Mouse (Mus musculus) cerebellum, adult 9-11 months (tissue): ENCODE results near the gene Tecr.
A peak's percentile ranks its signal among the peaks of the same experiment; 100 is the strongest.
"Not testable (repeated sequence)": the region's sequence is repeated elsewhere in the genome, so short reads cannot be mapped to it uniquely, and the experiment has no call there.

Source experiments
- DNase-seq: peaks from one replicate; pipeline ENCODE4 v3.0.0; 2022

Gene Tecr

DNA sequence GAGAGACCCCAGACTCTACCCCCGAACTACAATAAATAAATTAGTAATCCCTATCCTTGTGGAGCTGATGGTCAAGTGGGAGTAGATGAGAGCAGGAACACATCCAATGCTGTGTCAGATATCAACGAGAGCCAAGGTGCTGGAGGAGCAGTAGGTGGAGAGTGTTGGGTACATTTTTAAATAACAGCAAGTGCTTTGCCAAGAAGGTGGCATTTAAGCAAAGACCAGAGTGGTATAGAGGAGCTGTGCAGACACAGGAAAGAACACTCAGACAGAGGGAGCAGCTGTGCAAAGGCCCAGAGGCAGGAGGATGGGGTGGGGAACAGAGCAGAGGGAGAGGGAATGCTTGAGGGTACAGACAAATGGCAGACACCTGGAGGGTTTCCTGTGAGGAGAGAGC lies 9.3 kb upstream of the Tecr start:
- DNase-seq, result no peak

DNA sequence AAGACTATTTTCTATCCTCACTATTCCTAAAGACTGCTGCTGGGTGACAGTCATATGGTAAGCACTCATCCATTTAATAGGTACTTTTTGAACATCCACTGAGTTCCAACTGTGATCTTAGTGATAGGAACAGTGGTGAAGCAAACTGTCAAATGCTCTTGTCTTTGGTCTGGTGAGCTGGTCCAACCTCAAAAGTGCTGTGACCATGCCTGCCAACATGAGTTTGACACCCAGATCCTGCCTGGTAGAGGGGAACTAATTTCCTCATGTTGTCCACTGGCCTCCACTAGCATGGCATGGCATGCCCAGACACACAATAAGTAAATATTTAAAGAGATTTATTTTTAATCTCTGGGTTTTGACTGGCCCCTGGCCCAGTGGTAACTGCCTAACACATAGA lies 8.9 kb upstream of the Tecr start:
- no peak for DNase-seq

DNA sequence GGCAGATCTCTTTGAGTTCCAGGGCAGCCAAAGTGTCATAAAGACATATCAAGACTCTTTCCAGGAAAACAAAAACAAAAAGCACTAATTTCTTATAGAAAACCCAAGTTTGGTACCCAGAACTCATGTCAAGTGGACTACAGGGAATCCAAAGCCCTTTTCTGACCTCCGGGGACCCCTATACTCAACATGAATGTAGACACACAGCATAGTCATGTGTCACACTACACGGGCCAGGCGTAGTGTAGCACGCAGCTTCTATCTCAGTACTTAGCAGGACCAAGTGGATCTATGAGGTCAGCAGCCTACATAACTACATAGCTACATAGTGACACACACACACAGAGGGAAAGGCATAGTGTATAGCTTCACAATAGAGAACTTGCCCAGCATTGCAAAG lies 5.9 kb upstream of the Tecr start:
- no peak for DNase-seq

DNA sequence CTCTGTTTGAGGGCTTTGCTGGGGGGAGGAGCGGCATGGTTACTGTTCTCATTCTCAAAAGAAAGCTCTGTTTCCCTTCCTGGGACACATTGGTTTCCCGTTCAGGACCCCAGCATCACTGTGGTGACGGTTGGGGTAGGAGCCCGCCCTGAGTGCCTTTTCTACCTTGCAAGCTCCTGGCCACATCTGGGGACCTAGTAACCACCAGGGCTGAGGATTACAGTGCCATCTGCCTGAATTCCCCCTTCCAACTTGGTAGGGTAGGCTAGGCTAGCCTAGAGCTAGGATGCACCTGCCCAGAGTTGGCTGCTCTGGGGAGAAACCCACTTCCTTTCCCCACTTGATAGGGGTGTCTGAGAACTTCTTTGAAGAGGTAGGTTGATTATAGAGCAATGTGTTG lies 4.2 kb upstream of the Tecr start:
- no peak for DNase-seq

DNA sequence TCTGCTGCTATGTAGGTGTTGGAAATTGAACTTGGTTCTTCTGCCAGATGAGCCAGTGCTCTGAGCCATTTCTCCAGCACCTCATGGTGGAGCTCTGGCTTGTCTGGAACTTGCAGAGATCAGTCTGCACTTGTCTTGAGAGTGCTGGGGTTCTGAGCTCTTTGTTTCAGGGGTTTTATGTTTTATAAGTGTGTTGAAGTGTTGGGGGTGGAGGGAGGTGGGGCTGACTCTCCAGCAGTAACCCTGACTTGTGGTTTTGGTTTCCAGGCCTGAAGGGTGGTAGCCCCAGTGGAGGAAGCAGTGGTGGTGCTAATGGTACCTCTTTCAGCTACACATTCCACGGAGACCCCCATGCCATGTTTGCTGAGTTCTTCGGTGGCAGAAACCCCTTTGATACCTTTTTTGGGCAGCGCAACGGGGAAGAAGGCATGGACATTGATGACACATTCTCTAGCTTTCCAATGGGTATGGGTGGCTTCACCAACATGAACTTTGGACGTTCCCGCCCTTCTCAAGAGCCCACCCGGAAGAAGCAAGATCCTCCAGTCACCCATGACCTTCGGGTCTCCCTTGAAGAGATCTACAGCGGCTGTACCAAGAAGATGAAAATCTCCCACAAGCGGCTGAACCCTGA lies 1.9 kb upstream of the Tecr start:
- DNase-seq, result no peak

DNA sequence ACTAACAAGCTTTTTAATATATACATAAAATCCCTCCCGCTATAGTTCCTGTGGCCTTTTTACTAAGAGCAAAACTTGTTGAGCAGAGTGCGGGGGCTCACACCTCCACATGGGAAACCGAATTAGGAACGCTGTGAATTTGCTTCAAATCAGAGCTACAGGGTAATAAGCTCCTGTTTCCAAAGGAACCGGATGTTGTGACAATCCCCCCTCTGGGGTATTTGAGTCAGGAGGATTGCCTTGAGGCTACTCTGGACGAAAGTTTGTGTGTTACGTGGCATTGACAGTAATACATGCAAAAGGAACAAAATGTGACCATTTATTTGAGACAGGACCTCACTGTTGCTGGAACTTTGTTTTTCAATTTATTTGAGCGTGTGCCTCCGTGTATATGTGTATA lies 1.3 kb upstream of the Tecr start:
- DNase-seq, result no peak

DNA sequence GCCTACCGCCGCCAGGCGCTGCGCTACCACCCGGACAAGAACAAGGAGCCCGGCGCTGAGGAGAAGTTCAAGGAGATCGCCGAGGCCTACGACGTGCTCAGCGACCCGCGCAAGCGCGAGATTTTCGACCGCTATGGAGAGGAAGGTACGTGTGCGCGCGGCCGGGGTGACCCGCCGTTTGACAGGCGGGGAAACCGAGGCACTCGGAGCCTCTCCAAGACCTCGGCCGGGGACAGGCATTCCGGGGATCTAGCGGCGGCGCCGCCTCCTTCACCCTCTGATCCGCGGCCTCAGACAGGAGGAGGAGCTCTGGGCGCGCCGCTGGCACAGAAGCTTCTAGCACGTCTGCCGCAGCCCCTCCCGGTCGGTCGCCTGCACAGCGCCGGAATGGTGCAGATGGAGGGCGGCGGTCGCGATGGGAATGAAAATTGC lies 643 bp upstream of the Tecr start:
- DNase-seq, result no peak

DNA sequence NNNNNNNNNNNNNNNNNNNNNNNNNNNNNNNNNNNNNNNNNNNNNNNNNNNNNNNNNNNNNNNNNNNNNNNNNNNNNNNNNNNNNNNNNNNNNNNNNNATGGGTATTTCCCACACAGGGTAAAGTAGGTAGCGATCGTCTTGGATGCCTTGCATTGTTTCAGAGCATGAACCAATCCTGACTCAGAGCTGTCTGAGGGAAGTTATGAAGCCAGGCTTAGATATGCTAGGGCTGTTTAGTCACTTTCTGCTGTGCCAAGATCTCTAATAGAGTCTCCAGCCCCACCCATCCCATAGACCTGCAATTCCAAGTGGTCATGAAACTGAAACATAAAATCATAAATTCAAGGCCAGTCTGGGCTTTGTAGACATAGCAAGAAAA lies 5.1 kb downstream of the Tecr start:
- no peak for DNase-seq

DNA sequence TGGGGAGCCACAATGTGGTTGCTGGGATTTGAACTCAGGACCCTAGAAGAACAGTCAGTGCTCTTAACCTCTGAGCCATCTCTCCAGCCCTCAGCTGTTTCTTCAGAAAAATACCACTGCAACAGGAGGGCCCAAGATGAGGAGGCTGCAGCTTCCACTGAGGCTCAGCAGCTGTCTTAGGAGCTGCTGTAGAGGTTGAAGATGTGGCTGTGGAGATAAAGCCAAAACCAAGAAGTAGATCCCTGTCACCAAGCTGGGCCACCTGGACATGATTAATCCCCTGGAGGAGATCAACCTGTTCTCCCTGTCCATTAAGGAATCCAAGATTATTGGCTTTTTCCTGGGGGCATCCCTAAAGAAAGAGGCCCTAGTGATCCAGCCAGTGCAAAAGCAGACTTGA lies 8.0 kb downstream of the Tecr start:
- no peak for DNase-seq

DNA sequence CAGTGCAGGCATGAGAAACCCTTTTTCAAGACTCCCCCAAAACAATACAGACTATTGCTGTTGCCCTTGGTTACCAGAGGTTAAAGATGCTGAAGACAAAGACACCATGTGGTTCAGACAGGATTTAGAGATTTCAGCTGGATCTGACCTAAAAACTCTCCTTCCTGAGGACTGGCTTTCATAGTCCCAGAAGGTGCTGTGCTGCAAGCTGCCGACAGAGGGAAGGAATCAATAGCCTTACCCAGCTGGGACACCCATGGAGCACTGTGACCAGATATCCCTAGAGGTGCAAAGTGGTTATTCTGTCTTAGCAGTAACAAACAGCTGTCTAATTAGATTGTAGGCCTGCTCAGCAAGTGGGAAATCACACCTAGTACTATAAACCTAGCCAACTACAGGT lies 9.6 kb downstream of the Tecr start:
- DNase-seq, result no peak

DNA sequence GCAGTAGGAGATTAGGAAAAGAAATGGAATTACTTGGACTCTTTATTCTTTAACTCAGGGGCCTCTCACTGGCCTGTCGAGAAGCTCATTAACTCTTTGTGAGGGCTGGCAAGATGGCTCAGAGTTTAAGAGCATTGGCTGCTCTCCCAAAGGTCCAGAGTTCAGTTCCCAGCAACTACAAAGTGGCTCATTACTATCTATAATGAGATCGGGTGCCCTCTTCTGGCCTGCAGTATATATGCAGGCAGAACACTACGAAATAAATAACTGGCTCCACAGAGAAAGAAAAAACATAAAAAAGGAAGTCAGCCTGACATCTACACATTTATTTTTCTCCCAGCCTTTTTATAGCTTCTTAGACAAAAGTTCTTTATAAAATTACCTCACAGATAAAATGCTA lies 11.4 kb downstream of the Tecr start:
- no peak for DNase-seq

DNA sequence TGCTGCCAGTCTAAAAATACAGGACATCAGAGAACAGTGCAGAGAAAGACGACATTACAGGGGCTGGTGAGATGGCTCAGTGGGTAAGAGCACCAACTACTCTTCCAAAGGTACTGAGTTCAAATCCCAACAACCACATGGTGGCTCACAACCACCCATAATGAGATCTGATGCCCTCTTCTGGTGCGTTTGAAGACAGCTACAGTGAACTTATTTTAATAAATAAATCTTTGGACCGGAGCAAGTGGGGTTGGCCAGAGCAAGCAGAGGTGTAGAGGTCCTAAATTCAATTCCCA lies 12.8 kb downstream of the Tecr start:
- DNase-seq, result not testable (repeated sequence)

DNA sequence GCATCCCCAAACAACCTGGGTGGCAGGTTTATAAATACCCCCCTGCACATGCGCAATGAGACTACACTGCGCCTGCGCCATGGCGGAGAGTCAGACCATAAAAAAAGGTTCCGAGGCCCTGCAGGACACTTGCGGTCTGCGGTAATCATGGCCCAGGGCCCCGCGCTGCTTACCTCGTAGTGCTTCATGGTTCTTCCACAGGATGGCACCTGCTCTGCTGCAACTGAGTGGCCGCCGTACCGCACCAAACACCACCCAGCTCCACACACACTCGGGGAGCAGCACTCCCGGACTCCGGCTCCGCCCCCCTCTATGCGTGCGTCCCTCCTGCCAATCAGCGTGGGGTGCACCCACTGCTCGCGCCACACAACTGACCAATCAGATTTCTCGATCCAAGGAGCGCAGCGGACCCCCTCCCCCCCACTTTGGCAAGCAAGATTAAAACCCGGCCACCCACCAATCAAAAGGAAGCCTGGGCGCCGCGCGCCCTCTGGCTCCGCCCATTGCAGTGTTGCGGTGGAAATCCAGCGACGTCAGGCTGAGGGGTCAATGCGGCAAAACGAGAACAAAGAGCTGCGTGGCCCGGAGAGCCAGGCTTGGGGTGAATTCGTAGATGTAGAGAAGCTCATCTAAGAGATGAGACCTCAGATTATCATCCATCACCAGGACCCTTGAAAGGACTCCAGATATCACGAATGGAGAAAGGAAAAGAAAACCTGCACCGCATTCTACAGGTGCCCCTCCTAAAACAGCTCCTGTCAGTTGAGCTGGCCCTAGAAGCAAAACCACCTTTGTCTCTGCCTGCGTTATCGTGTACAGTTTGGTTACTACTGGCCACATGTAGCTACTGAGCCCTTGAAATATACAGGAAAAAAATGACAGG lies 13.4 kb downstream of the Tecr start:
- DNase-seq, result peak; percentile 99

DNA sequence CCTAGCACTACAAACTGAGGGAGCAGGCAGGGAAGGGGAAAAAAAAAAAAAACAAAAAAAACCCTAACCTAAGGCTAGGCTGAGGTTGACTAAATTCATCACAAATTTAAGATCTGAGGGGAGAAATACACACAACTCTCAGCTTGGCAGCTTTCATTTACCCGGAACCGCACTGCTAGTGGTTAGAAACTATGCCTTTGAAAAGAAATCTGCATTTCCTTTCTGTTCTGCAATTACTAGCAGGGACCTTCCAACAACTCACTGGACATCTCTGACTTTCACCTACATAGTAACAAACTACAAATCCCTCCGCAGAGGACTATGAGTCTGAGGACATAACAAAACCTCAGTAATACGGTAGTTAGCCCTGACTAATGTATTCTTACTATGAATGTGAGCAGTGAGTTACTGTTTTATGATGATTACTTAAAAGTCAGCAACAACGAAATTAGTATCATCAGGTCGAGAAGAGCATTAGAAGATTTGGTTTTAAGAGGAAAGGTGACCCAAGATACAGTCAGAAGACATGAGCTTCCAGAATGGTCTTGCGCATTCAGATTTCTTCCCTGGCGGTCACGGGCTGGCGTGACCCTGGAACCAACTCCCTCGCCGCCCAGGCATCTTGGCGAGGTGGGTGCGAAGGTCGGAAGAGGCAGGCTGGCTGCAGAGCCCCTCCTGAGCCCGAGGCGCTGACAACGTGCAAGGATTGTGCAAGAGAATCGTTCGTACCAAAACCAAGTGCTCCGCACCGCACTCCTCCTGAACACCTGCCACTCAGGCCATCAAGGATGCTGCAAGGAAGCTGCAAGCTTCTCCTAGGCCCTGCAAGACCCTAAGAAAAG lies 14.2 kb downstream of the Tecr start:
- no peak for DNase-seq

DNA sequence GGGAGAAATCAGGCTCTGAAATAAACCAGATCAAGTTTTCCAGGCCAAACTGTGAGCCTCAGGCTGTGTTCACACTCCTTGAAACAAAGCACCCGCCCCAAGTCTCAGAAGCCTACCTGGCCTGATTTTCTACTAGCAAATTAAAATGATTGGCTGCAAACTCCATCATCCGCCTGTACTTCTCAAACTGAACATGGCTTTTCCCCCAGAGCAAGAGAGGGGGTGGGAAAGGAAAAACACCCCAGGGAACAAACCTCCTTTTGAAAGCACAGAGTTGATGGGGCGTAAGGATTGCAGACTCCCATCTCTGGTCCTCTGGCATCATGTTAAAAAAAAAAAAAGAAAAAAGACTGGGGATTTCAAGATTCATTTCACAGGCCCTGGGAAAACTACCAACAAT lies 15.1 kb downstream of the Tecr start:
- no peak for DNase-seq

DNA sequence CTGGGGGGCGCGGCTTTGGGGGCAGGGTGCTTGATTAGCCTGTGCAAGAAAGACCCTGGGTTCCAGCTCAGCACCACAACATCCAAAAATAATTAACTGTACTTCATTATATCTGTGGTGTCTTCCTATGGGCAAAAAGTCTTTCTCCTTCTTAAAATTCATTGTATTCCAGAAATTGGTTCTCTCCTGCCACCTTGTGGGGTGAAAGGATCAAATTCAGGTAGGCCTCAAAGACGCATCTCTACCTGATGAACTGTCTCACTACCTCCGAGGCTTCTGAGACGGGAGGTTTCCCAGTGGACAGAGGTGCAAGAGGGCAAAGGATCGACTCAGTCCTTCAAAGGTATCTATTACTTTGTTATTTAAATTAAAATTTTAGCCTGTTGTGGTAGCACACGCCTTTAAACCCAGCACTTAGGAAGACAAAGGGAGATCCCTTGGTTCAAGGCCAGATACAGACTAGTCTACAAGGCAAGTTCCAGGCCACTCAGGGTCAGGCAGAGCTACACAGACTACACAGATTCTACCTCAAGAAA lies 17.2 kb downstream of the Tecr start:
- DNase-seq, result no peak

DNA sequence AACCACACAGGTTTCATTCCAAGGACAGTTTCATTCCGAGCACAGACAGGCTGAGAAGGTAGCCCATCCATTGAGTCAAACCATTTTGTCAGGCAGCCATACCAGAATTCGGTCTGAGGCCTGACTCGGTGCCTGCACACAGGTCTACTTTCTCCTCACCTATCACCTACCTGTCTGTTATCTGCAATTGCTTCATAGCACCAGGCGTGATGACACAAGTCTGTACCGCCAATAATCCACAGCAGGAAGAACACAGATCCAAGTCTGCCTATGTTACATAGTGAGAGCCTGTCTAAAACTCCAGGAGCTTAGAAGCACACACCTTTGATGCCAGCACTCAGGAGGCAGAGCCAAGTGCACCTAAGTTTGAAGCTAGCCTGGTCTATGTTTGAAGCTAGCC lies 18.9 kb downstream of the Tecr start:
- no peak for DNase-seq

DNA sequence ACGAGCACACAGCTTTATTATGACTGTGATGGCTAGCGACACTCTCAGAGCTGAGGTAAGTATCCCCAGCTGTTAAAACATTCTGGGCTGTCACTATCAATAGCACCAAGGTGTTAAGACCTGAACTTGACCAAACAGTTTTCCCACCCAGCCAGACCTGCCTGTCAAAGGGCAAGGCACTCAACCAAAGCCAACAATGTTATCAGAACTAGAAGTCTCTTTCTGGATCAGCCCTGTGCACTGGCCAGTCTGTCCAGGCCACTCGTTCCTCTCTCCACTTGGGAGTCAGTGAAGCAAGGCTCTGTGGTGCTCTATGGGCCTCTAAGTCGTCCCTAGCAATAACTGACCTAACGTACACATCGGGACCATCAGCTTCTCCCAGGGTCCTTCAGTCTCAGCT lies 20.1 kb downstream of the Tecr start:
- DNase-seq, result no peak

DNA sequence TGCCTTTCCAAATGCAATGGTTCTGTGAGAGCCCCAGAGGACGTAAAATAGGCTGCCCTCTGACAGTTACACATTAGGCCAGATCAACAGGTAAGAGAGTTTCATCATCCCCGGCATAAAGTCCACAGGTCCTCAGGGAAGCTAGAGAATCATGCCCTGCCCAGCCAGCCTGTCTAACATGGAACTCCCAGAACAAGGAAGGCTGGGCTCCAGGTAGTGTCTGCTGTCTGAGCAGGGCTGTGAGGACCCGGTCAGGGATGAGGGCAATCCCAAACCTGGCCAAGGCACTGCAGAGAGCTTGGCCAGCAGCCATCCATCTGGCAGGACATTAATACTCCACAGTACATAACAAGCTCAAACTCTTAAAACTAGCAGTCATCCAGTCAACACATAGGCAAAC lies 22.4 kb downstream of the Tecr start:
- DNase-seq, result peak; percentile 73

DNA sequence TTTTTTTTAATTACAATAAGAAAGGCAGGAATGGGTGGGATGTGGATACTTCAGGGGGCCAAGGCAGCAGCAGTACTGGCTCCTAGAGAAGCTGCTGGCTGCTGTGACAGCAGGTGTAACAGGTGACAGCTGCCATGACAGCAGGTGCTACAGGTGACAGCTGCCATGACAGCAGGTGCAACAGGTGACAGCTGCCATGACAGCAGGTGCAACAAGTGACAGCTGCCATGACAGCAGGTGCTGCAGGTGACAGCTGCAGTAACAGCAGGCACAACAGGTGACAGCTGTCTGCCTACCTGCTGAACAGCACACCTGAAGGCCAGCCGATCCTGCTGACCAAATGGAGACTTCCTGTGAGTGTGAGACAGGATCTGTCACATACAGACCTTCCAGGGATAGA lies 23.0 kb downstream of the Tecr start:
- peak; percentile 53 for DNase-seq

DNA sequence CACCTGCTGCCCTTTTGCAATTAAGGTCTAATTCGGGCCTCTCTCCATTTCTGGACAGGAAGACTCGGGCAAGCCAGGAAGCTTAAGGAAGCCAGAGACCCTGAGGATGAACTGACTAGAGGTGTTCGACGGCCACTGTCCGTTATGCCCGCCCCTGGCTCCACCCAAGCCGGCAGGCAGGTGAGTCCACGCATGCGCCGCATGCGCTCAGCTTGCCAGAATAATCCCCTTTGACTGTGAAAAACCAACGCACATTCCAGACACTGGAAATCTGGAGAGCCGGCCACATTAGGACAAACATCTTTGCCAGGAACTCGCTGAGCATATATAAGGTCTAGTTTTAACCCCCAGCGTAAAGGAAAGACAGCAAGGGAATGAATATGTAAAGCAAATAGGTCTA lies 24.5 kb downstream of the Tecr start:
- DNase-seq, result peak; percentile 12

DNA sequence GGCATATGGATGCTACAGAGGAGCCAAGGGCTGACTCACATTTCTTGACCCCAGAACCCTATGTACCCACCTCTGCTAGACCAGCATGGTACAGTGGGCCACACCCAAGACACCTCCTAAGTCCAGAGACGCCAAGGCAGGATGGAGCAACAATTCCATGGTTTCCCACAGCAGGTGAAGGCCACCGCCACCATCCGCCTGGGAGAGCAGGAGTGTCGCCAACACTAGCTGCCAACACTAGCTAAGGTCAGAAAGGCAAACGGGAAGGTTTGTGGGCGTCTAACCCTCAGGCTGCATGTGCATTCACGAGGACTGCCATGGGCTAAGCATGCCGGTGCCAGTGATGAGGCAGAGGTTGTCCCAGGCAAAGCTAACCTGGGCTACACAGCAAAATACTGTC lies 25.5 kb downstream of the Tecr start:
- peak; percentile 50 for DNase-seq

DNA sequence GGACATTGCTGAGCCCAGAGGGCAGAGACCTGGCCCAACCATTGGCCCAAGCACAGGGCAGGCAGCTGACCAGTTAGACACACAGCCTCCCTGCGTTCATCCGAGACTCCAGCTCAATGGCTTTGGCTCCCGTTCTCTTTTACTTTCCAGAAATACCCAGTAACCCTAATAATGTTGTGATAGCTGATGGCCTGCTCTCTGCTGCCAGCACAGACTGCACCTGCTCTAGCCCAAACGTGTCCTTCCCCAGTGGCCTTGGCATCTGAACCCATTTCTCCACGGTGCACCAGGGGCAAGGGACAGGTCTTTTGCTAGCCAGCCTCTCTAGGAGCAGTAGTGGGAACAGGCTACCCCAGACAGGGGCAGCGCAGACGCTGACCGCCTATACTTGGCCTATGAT lies 26.9 kb downstream of the Tecr start:
- DNase-seq, result peak; percentile 31

DNA sequence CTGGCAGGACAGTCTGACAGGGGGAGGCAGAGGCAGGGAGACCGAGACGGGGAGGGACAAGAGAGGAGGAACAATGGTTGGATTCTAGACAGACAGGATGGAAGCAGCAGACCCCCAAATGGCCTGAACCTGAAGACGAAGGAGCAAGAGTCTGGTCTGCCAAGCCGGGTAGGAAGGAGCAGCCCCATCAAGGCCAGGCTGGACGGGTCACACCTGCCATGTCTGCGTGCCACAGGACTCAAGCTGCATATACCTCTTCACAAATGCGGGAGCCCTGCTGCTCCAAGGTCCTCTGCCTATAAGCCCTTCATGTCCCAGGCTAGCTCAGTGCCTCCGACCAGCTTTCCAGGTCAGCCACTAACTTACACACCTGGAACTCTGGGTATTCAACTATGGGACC lies 28.1 kb downstream of the Tecr start:
- DNase-seq, result peak; percentile 7
